Mouse (Mus musculus): ENCODE measurements at regions not wholly inside any gene's neighbourhood (a gene's known extent, or its start where the extent isn't known, plus 50 kb on each side); places are given as distances from the start of the nearest gene placed in this dataset.
A peak's percentile ranks its signal among the peaks of the same experiment; 100 is the strongest.

GRCm38 (mm10) chrX:76010631-76011030 lies 135.6 kb upstream of the Pls3 start:
- DNase-seq (ENCODE audit: low spot score in 2 of 2): no peak

GRCm38 (mm10) chrX:75978562-75978961 lies 103.6 kb upstream of the Pls3 start:
- DNase-seq (ENCODE audit: low spot score in 2 of 2): no peak

GRCm38 (mm10) chrX:75974671-75975070 lies 99.7 kb upstream of the Pls3 start:
- no peak for DNase-seq (ENCODE audit: low spot score in 2 of 2)

GRCm38 (mm10) chrX:75949694-75950093 lies 74.7 kb upstream of the Pls3 start:
- DNase-seq (ENCODE audit: low spot score in 2 of 2): no peak

GRCm38 (mm10) chrX:75928903-75929302 lies 53.9 kb upstream of the Pls3 start:
- DNase-seq (ENCODE audit: low spot score in 2 of 2): peak; percentile 0 to 19
